Mouse (Mus musculus) heart, postnatal 0 days (tissue): ENCODE measurements around the gene Zfp958.

Experiments used
- CTCF ChIP-seq: IDR thresholded peaks from 2 replicates; pipeline ENCODE4 v1.5.1; 2016; ENCODE audit warnings: antibody characterized with exemption, control low read depth, low read depth
- EP300 ChIP-seq: IDR thresholded peaks from 2 replicates; pipeline ENCODE4 v1.6.1; 2016; ENCODE audit warnings: antibody characterized with exemption, low read depth

DNA sequence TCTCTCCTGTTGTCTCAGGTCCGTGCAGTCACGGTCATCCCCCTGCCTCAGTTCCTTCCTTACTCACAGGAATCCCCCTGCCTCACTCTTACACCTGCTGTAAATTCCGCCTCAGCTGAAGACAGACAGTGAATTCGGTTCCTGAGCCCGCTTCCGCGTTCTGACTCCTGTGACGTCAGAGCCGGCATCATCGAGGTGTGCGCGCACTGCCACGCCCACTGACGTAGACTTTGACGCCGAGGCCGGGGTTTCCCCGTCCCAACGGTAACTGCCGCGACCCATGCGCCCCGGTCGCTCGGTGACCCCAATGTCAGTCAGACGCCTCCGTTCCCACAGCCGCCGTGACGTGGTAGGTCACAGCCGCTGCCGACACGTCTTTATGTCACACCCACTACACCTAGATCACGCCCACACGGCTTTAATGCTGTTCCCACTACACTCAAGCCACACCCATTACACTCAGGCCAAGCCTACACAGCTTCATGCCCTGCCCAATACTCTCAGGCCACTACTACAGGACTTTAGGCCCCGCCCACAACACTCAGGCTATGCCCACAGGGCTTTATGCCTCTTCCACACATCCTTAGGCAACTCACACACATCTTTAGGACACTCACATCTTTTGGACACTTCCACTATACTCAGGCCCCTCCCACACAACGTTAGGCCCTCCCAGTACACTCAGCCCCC is 65.4 kb downstream of the Zfp958 start:
- TF ChIP-seq CTCF (no peak), EP300 (no peak)
